9 mouse cellular contexts compared by ENCODE assay signal in genomic region chr4:148955131-148955813, GRCm38 (mm10).
DNase-seq lines count a peak whose midpoint lies in the region; ATAC-seq and TF ChIP-seq lines count a peak whose summit lies in the region.
"Had no signal": no experiment of that assay in that cellular context is flagged by ENCODE, and none has a peak within 500 bp of the region (broad histone marks: within the 10 kb centered on the region; RNA-seq: fewer than 3 reads in every experiment).

No protein-coding gene starts in this region.

- intact Hi-C loops in left cerebral cortex, postnatal 4 days (cut with DNase I), result no loop called here
- intact Hi-C loops in left cerebral cortex, postnatal 36 days (cut with DNase I), result no loop called here
- intact Hi-C loops in left cerebral cortex, postnatal 10 days (cut with DNase I), result no loop called here

- H3K27me3 ChIP-seq in stomach, postnatal 0 days (ENCODE audit: control insufficient read depth, insufficient read depth, low read length), result no peaks in the 10 kb centered on the region
- peaks cover 56% of the 10 kb centered on the region for H3K27me3 ChIP-seq in forebrain, embryonic 10.5 days (ENCODE audit: poor library complexity, severe bottlenecking)

- DNase-seq in left cerebral cortex, postnatal 4 days, result peak; percentile 67
- no peak for DNase-seq in left cerebral cortex, postnatal 36 days (ENCODE audit: low spot score in 2 of 2)
- peak; percentile 80 for DNase-seq in gonadal fat pad, adult 2 months (ENCODE audit: low read depth)
- peak; percentile 88 for DNase-seq in kidney, postnatal 14 days
- DNase-seq in stomach, postnatal 0 days (ENCODE audit: low spot score), result peak; percentile 63
- DNase-seq in forebrain, embryonic 10.5 days (ENCODE audit: extremely low spot score, low spot score), result no peak
- DNase-seq in left cerebral cortex, postnatal 10 days (ENCODE audit: extremely low spot score in 1 of 2, low spot score in 2 of 2), result no peak
- no peak for DNase-seq in layer of hippocampus, adult 8-10 months (ENCODE audit: low spot score in 2 of 2)

- WGBS in stomach, postnatal 0 days, result 64% methylated on average over 14 of the region's 14 CpGs
- WGBS in forebrain, embryonic 10.5 days, result 87% methylated on average over 14 of the region's 14 CpGs

- TF ChIP-seq CTCF in stomach, postnatal 0 days (IDR thresholded peaks at IDR 0.05; ENCODE audit: low read depth), result no peak

- H3K4me2 ChIP-seq in stomach, postnatal 0 days (replicated peaks; ENCODE audit: low read depth), result no peak overlapping the region
- H3K4me2 ChIP-seq: neural tube, embryonic 13.5 days had no signal

- no peaks in the 10 kb centered on the region for H3K9me3 ChIP-seq in stomach, postnatal 0 days (ENCODE audit: control insufficient read depth, low read length)
- no peaks in the 10 kb centered on the region for H3K9me3 ChIP-seq in forebrain, embryonic 10.5 days
- H3K9me3 ChIP-seq: neural tube, embryonic 13.5 days had no signal

- TF ChIP-seq EP300 in stomach, postnatal 0 days (optimal IDR thresholded peaks at IDR 0.05), result peak; percentile 80

- no peak overlapping the region for H3K9ac ChIP-seq in stomach, postnatal 0 days (ENCODE audit: low read length)
- H3K9ac ChIP-seq: neural tube, embryonic 13.5 days had no signal

- peak overlapping the region; percentile 89 for H3K27ac ChIP-seq in stomach, postnatal 0 days (replicated peaks)
- no peak overlapping the region for H3K27ac ChIP-seq in forebrain, embryonic 10.5 days
- H3K27ac ChIP-seq: neural tube, embryonic 13.5 days had no signal

- peak; percentile 67 for ATAC-seq in stomach, postnatal 0 days (ENCODE audit: low FRiP score, low TSS enrichment)

- peaks cover 4% of the 10 kb centered on the region; the same call in 1 of the 2 replicates for H3K4me1 ChIP-seq in stomach, postnatal 0 days (replicated peaks; ENCODE audit: control insufficient read depth, insufficient read depth)
- H3K4me1 ChIP-seq in forebrain, embryonic 10.5 days, result peaks cover 32% of the 10 kb centered on the region

- no peak overlapping the region for H3K4me3 ChIP-seq in stomach, postnatal 0 days (ENCODE audit: low read depth, low read length)
- no peak overlapping the region for H3K4me3 ChIP-seq in forebrain, embryonic 10.5 days
- H3K4me3 ChIP-seq: neural tube, embryonic 13.5 days had no signal

- H3K36me3 ChIP-seq in stomach, postnatal 0 days (ENCODE audit: control insufficient read depth, insufficient read depth, low read length), result peaks cover 10% of the 10 kb centered on the region; the same call in 1 of the 2 replicates
- peaks cover 29% of the 10 kb centered on the region for H3K36me3 ChIP-seq in forebrain, embryonic 10.5 days (replicated peaks)

Comparison
In these comparisons a context has a peak if more than half of its experiments do, and no peak if none do; other contexts are left out.
1. DNase-seq: peak in left cerebral cortex, postnatal 4 days (single experiment), gonadal fat pad, adult 2 months (single experiment), kidney, postnatal 14 days (single experiment) and stomach, postnatal 0 days (single experiment); none in left cerebral cortex, postnatal 36 days (0 of 2), forebrain, embryonic 10.5 days (single experiment), left cerebral cortex, postnatal 10 days (0 of 2) and layer of hippocampus, adult 8-10 months (0 of 2).